Mouse (Mus musculus) right cerebral cortex, postnatal 4 days (tissue): ENCODE data around the gene Rpl36-ps4.

ENCODE experiments used
- DNase-seq: peaks from one replicate; pipeline ENCODE4 v3.0.0-alpha.2; 2022

The Rpl36-ps4 gene

GRCm38 (mm10) chr17:87920677-87921076, at the start of gene Rpl36-ps4:
Rpl36-ps4 (plus strand) TSS chr17:87920977.
- no peak for DNase-seq

- DNase-seq, result no peak
These were observed 49.2 kb upstream of the Rpl36-ps4 start for GRCm38 (mm10) chr17:87871461-87872126.

- no peak for DNase-seq
These were observed 48.5 kb upstream of the Rpl36-ps4 start for GRCm38 (mm10) chr17:87872286-87872685.

- no peak for DNase-seq
These were observed 47.3 kb upstream of the Rpl36-ps4 start for GRCm38 (mm10) chr17:87873456-87873855.

- no peak for DNase-seq
These were observed 46.8 kb upstream of the Rpl36-ps4 start for GRCm38 (mm10) chr17:87873943-87874342.

GRCm38 (mm10) chr17:87875346-87875920, 45.3 kb upstream of the Rpl36-ps4 start:
- DNase-seq, result no peak

GRCm38 (mm10) chr17:87876295-87877000, 44.3 kb upstream of the Rpl36-ps4 start:
- DNase-seq, result no peak

GRCm38 (mm10) chr17:87877207-87878073, 43.3 kb upstream of the Rpl36-ps4 start:
- DNase-seq, result peak; percentile 59

GRCm38 (mm10) chr17:87878556-87879483, 42.0 kb upstream of the Rpl36-ps4 start:
- DNase-seq, result no peak

- DNase-seq, result no peak
These were observed 41.1 kb upstream of the Rpl36-ps4 start for GRCm38 (mm10) chr17:87879484-87880225.

- peak; percentile 38 for DNase-seq
These were observed 38.2 kb upstream of the Rpl36-ps4 start for GRCm38 (mm10) chr17:87882594-87882993.

GRCm38 (mm10) chr17:87897175-87897574, 23.6 kb upstream of the Rpl36-ps4 start:
- DNase-seq, result no peak

GRCm38 (mm10) chr17:87900677-87901076, 20.1 kb upstream of the Rpl36-ps4 start:
- DNase-seq, result no peak

GRCm38 (mm10) chr17:87901163-87901562, 19.6 kb upstream of the Rpl36-ps4 start:
- no peak for DNase-seq

GRCm38 (mm10) chr17:87903213-87903612, 17.6 kb upstream of the Rpl36-ps4 start:
- no peak for DNase-seq

GRCm38 (mm10) chr17:87903725-87904124, 17.1 kb upstream of the Rpl36-ps4 start:
- no peak for DNase-seq

GRCm38 (mm10) chr17:87915386-87915785, 5.4 kb upstream of the Rpl36-ps4 start:
- DNase-seq, result no peak

GRCm38 (mm10) chr17:87918121-87918520, 2.7 kb upstream of the Rpl36-ps4 start:
- no peak for DNase-seq

GRCm38 (mm10) chr17:87934326-87934725, 13.5 kb downstream of the Rpl36-ps4 start:
- no peak for DNase-seq

GRCm38 (mm10) chr17:87934736-87935135, 14.0 kb downstream of the Rpl36-ps4 start:
- no peak for DNase-seq

- no peak for DNase-seq
These were observed 15.4 kb downstream of the Rpl36-ps4 start for GRCm38 (mm10) chr17:87936156-87936555.
